Mouse (Mus musculus) layer of hippocampus, adult 11-12 months (tissue): ENCODE results near the gene Ddc.

Source experiments
- DNase-seq: peaks from one replicate; pipeline ENCODE4 v3.0.0; 2022; ENCODE audit warnings: low spot score

The Ddc gene

GRCm38 (mm10) chr11:11905518-11905917 lies 7.6 kb upstream of the Ddc start:
- DNase-seq: no peak

- no peak for DNase-seq
Measured at GRCm38 (mm10) chr11:11904995-11905394, 7.1 kb upstream of the Ddc start.

GRCm38 (mm10) chr11:11901509-11901908 lies 3.6 kb upstream of the Ddc start:
- DNase-seq: no peak

GRCm38 (mm10) chr11:11898496-11898895 lies 552 bp upstream of the Ddc start:
- DNase-seq: no peak

GRCm38 (mm10) chr11:11895479-11895878 lies 2.5 kb downstream of the Ddc start:
- DNase-seq: no peak

- no peak for DNase-seq
Measured at GRCm38 (mm10) chr11:11893769-11894168, 4.2 kb downstream of the Ddc start.

- no peak for DNase-seq
Measured at GRCm38 (mm10) chr11:11892993-11893602, 4.8 kb downstream of the Ddc start.

- no peak for DNase-seq
Measured at GRCm38 (mm10) chr11:11891832-11892231, 6.1 kb downstream of the Ddc start.

- DNase-seq: no peak
Measured at GRCm38 (mm10) chr11:11890139-11890741, 7.7 kb downstream of the Ddc start.

- no peak for DNase-seq
Measured at GRCm38 (mm10) chr11:11888727-11889126, 9.2 kb downstream of the Ddc start.

GRCm38 (mm10) chr11:11888051-11888450 lies 9.9 kb downstream of the Ddc start:
- no peak for DNase-seq

- no peak for DNase-seq
Measured at GRCm38 (mm10) chr11:11886403-11886998, 11.4 kb downstream of the Ddc start.

- no peak for DNase-seq
Measured at GRCm38 (mm10) chr11:11885921-11886320, 12.0 kb downstream of the Ddc start.

- no peak for DNase-seq
Measured at GRCm38 (mm10) chr11:11885246-11885643, 12.7 kb downstream of the Ddc start.

GRCm38 (mm10) chr11:11884533-11885245 lies 13.3 kb downstream of the Ddc start:
- DNase-seq: no peak

- DNase-seq: no peak
Measured at GRCm38 (mm10) chr11:11881783-11882155, 16.2 kb downstream of the Ddc start.

GRCm38 (mm10) chr11:11881026-11881782 lies 16.7 kb downstream of the Ddc start:
- DNase-seq: no peak

GRCm38 (mm10) chr11:11880351-11880750 lies 17.6 kb downstream of the Ddc start:
- DNase-seq: no peak

GRCm38 (mm10) chr11:11879699-11880002 lies 18.3 kb downstream of the Ddc start:
- DNase-seq: no peak

GRCm38 (mm10) chr11:11878981-11879698 lies 18.8 kb downstream of the Ddc start:
- DNase-seq: no peak

GRCm38 (mm10) chr11:11878278-11878980 lies 19.5 kb downstream of the Ddc start:
- DNase-seq: no peak
